ENCODE assay signal across 16 mouse cellular contexts in genomic region chr2:6786494-6787144, GRCm38 (mm10).
DNase-seq lines count a peak whose midpoint lies in the region; ATAC-seq and TF ChIP-seq lines count a peak whose summit lies in the region.
"Had no signal": no experiment of that assay in that cellular context is flagged by ENCODE, and none has a peak within 500 bp of the region (broad histone marks: within the 10 kb centered on the region; RNA-seq: fewer than 3 reads in every experiment).

No protein-coding gene starts in this region.

- H3K9me3 ChIP-seq in hindbrain, postnatal 0 days (ENCODE audit: low read length) = no peaks in the 10 kb centered on the region
- no peaks in the 10 kb centered on the region for H3K9me3 ChIP-seq in hindbrain, embryonic 13.5 days
- H3K9me3 ChIP-seq: embryonic facial prominence, embryonic 13.5 days; hindbrain, embryonic 15.5 days; megakaryocyte, embryonic 14.5 days had no signal

- TF ChIP-seq CTCF in hindbrain, postnatal 0 days (IDR thresholded peaks at IDR 0.05; ENCODE audit: low read depth) = peak; percentile 43

- ATAC-seq in hindbrain, postnatal 0 days = no peak
- ATAC-seq in hindbrain, embryonic 13.5 days (ENCODE audit: low FRiP score) = no peak
- ATAC-seq: forebrain, embryonic 16.5 days had no signal

- H3K36me3 ChIP-seq in hindbrain, postnatal 0 days (ENCODE audit: insufficient read depth, low read length) = no peaks in the 10 kb centered on the region
- H3K36me3 ChIP-seq in hindbrain, embryonic 13.5 days = no peaks in the 10 kb centered on the region
- H3K36me3 ChIP-seq: embryonic facial prominence, embryonic 13.5 days; hindbrain, embryonic 15.5 days had no signal

- DNase-seq in hindbrain, postnatal 0 days (ENCODE audit: low spot score) = no peak
- DNase-seq in B cell, adult 2 months = peak; percentile 31 to 41
- peak; percentile 29 for DNase-seq in T-cell, adult 2 months (ENCODE audit: low spot score)
- DNase-seq in natural killer cell, adult 2 months (ENCODE audit: low spot score in 2 of 2) = peak; percentile 6 to 21
- no peak for DNase-seq in urinary bladder, postnatal 25 days (ENCODE audit: low spot score)
- DNase-seq in left cerebral cortex, postnatal 10 days (ENCODE audit: extremely low spot score in 1 of 2, low spot score in 2 of 2) = no peak
- DNase-seq in cerebellum, postnatal 25 days = no peak
- DNase-seq: adrenal gland, postnatal 10 days; cerebellum, adult 8-10 months; heart, adult 18-20 months; right cerebral cortex, postnatal 14 days had no signal

- intact Hi-C loops in left cerebral cortex, postnatal 10 days (cut with DNase I) = no loop called here

- H3K27me3 ChIP-seq in hindbrain, postnatal 0 days (ENCODE audit: insufficient read depth, low read length) = no peaks in the 10 kb centered on the region
- H3K27me3 ChIP-seq in hindbrain, embryonic 13.5 days = no peaks in the 10 kb centered on the region
- H3K27me3 ChIP-seq: embryonic facial prominence, embryonic 13.5 days; hindbrain, embryonic 15.5 days; megakaryocyte, embryonic 14.5 days had no signal

- no peak overlapping the region for H3K9ac ChIP-seq in hindbrain, postnatal 0 days (replicated peaks; ENCODE audit: low read length)
- no peak overlapping the region for H3K9ac ChIP-seq in hindbrain, embryonic 13.5 days
- H3K9ac ChIP-seq: embryonic facial prominence, embryonic 13.5 days; hindbrain, embryonic 15.5 days had no signal

- no peak overlapping the region for H3K4me2 ChIP-seq in hindbrain, postnatal 0 days (ENCODE audit: low read depth, low read length)
- H3K4me2 ChIP-seq in hindbrain, embryonic 13.5 days = no peak overlapping the region
- H3K4me2 ChIP-seq: embryonic facial prominence, embryonic 13.5 days; hindbrain, embryonic 15.5 days had no signal

- H3K27ac ChIP-seq in hindbrain, postnatal 0 days = no peak overlapping the region
- H3K27ac ChIP-seq in hindbrain, embryonic 13.5 days = no peak overlapping the region
- H3K27ac ChIP-seq: embryonic facial prominence, embryonic 13.5 days; hindbrain, embryonic 15.5 days had no signal

- WGBS in hindbrain, postnatal 0 days = 83% methylated on average over 3 of the region's 3 CpGs
- 73% methylated on average over 3 of the region's 3 CpGs for WGBS in hindbrain, embryonic 13.5 days

- no peaks in the 10 kb centered on the region; the same call in 1 of the 2 replicates for H3K4me1 ChIP-seq in hindbrain, postnatal 0 days (ENCODE audit: insufficient read depth, low read length)
- H3K4me1 ChIP-seq in hindbrain, embryonic 13.5 days (replicated peaks) = peaks cover 11% of the 10 kb centered on the region
- H3K4me1 ChIP-seq: embryonic facial prominence, embryonic 13.5 days had no signal

- no peak overlapping the region for H3K4me3 ChIP-seq in hindbrain, postnatal 0 days (ENCODE audit: low read length)
- H3K4me3 ChIP-seq in hindbrain, embryonic 13.5 days = no peak overlapping the region
- H3K4me3 ChIP-seq: embryonic facial prominence, embryonic 13.5 days; hindbrain, embryonic 15.5 days; megakaryocyte, embryonic 14.5 days had no signal

Comparison
In these comparisons a context has a peak if more than half of its experiments do, and no peak if none do; other contexts are left out.
1. DNase-seq: peak in B cell, adult 2 months (2 of 2), T-cell, adult 2 months (single experiment) and natural killer cell, adult 2 months (2 of 2); none in hindbrain, postnatal 0 days (single experiment), urinary bladder, postnatal 25 days (single experiment), left cerebral cortex, postnatal 10 days (0 of 2) and cerebellum, postnatal 25 days (0 of 2).